Mouse (Mus musculus): Measurements from ENCODE around the gene Wdr54. TPM values are rescaled to one million over a fixed set of nuclear protein-coding genes. Genes with fewer than 3 reads are reported as not detected.

Gene Wdr54
- total RNA-seq (2021): 1 to 10 TPM in 1 of 2 experiments, under 1 TPM in 1; 0.92 to 1.3 TPM
- long read RNA-seq, experiment 1, partial matches to known transcripts: 0 of 2 reads
- long read RNA-seq, experiment 1, other reads (novel, unspliced or antisense): 2 of 2 reads
- long read RNA-seq, experiment 2, partial matches to known transcripts: 0 of 1 reads
- long read RNA-seq, experiment 2, other reads (novel, unspliced or antisense): 1 of 1 reads

DNA sequence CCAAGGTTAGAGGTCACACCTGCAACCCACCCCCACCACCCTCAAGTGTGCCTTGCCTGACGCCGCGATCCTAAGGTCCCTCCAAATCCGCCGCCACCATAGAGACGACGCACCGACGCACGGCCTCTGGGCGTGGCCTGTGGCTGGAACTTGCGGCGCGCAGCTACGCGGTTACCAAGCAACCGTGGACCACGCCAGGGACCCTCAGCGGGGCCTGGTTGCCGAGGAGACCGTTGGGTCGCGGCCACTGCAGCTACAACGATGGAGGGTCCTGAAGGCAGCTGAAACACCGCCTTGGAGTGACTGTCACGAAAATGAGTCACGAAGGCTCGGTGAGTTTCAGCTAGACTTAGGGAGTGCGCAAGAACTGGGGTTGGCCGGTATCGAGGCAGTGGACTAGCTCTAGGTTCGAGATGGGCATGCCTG, at the start of gene Wdr54, which contains the start of gene 1700003E16Rik:
Gene Wdr54, minus strand, starts transcription at position 139 of the 426 bp plus-strand sequence.
Gene 1700003E16Rik, plus strand, starts transcription at position 146 of the 426 bp plus-strand sequence.
- intact Hi-C loops (cut with DNase I): loop anchor here (5.0 kb wide), 1 partner anchor 159 kb away; no protein-coding TSS in a partner anchor
- peak; percentile 40 to 41 for DNase-seq

DNA sequence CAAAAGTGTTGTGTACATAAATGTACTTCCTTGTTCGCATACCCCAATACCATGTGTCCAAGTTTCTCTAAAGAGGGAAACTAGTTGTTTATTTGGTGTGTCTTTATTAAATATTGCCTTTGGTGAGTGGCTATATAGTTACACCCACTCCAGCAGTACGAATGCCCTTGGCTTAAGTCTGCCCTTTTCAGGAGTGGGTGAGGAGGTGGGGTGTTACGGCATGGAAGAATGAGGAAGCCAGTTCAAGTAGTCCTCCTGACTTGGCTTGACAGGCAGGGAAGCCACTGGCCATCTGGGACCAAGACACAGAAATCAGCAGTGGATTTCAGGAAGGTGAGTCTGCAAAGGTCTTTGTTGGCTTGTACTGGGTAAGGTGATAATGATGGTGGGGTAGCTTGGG, 49.7 kb upstream of the Wdr54 start:
- no peak for DNase-seq
- intact Hi-C loops (cut with DNase I): no loop called here

GRCm38 (mm10) chr6:83203320-83203719, 47.1 kb upstream of the Wdr54 start:
- intact Hi-C loops (cut with DNase I): no loop called here

GRCm38 (mm10) chr6:83197345-83198004, 41.3 kb upstream of the Wdr54 start:
- no peak for DNase-seq
- intact Hi-C loops (cut with DNase I): no loop called here

More at GRCm38 (mm10) chr6:83203320-83203719, 47.1 kb upstream of the Wdr54 start:
- DNase-seq: no peak

DNA sequence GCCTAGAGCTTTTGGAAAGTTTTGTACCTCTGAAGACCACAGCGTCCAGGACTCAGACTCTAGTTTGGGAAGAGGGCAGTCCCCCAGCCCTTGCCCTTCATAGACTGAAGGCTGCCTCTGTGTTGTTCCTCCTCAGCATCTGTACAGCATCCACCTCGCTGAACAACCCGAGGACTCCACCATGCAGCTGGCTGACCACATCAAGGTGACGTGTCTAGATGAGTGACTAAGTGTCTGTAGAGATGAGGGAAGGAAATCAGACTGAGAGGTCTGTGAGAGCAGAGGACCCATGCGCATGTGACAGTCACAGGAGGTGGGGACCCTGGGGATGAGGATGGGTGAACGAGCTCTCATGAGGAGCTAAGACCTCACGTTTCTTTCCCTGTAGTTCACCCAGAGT, 37.4 kb upstream of the Wdr54 start:
- intact Hi-C loops (cut with DNase I): no loop called here
- DNase-seq: no peak

DNA sequence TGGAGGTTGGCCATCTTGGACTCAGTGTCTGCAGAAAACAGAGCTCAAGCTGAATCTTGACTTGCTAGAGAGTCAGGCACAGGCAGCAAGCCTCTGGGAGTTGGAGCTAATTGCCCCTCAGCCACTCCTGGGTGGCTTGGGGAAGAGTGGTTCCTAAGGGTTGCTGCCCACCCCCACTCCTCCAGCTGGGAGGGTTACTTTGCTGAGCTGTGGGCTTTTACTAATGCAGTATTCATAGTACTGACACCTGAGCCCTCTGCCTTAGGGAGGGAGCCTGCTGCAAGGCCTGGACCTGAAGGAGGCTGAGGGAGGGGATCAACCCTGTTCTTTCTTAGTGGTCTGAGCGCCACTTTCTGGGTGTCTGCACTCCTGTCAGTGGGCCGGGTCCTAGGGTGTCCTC, 30.7 kb upstream of the Wdr54 start:
- no peak for DNase-seq
- intact Hi-C loops (cut with DNase I): no loop called here

DNA sequence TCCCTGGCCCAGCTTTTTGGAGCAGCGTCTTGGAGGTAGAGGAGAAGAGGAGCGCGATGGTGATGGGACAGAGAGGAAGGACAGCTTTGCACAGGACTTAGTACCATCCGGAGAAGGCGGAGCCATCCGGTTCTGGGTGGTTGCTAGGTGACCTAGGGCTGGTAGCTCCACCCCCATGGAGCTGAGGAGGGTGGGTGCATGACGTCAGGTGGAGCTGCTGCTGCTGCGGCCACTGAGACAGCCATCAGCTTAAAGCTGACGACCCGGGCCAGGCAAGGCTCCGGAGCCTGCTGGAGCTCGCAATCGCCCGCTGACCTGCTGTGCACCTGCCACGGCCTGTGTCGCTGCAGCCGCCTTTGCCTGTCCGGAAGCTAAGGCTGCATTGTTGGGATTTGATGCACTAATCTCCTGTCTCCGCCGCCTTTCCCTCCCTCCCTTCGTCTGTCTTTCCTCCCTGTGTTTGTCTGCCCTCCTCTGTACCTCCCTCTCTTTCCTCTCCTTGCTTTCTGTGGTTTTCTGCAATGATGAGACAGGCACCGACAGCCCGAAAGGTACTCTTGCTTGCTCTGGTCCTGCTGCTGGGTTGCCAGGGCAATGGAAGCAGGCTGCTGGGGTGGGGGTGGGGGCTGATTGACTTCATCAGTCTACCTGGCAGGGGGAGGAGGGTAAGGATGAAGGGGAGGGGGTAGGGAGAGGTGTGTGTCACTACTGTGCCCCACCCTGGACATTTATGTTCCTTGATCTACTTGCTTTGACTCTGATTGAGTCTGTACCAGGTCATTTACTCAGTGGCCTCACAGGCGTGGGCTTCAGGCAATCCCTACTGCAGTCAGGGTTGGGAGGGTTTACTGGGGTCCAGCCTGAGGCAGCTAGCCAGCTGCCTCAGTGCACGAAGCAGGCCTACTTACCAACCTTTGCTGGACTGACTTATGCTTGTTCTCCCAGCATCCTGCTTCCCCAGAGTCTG, 30.0 kb upstream of the Wdr54 start:
- peak in 1 of 2 experiments; percentile 28 for DNase-seq
- intact Hi-C loops (cut with DNase I): no loop called here

DNA sequence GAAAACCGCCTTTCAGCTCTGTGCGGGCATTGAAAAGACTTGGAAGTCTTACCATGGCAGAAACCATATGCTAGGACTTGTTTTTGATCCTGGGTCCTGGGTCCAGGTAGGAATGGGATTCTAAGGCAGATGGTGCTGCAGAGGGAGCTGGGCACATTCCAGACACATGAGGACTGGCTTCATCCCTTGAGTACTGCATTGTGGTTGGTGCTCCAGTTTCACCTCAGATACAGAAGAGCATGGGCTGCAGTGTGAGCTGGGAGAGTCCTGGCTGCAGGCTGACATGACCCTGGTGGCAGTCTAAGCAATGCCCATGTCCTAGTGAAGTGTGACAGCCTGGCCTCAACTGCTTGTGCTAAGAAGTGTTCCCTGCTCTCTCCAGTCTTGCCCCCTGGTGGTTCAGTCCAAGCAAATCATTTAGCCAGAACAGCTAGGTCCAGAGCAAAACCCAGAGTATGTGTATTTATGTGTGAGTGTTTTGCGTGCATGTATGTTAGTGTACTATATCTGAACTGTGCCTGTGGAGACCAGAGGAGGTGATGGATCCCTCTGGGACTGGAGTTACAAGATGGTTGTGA, 28.8 kb upstream of the Wdr54 start:
- no peak for DNase-seq
- intact Hi-C loops (cut with DNase I): no loop called here

DNA sequence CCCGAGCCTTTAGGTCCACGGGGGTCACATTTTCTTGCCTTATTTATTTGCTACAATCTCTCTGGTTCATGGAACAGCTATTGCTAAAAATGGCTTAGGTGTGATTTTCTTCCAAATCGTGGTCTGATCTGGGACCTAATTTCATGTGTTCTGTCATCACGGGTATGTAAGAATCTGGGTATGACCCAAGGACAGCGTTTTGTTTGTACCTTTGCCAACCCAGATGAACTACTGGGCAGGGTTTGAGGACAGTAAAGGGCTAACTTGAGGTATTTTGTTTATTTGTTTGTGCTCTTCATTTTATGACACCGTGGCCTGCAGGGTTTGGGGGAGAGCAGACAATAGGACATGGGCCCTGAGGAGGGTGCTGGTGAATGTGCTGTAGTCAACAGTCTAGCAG, 24.4 kb upstream of the Wdr54 start:
- no peak for DNase-seq
- intact Hi-C loops (cut with DNase I): no loop called here

DNA sequence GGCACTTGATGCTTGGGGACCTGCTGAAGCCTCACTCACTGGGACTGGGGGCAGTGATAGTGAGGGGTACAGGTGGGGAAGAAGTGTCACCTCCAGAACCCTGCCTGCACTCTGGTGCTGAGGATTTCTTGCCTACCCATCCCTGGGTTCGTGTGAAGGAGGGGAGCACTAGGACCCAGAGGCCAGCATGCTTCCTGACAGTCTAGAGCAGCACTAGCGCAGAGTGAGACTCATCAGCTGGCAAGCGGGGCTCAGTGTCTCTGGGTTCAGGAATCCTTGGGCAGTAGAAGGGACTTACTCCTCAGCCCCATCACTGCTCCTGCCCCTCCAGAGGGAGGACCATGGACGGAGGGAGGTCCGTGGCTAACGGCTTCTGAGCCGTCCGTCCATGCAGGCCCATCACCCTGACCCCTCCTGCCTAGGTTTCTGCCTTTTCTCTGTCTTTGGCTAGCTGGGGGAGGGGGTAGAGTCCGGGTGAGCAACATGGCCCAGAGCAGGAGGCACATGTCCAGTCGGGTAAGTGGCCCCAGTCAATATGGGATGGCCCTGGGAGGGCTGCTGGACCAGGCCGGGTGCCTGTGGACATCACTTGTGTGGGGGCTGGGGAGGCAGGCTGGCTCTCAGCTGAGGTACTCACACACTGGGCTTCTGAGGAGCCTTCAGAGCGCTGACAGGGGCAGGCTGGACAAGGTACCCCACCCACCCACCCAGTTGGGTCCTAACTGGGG, 23.4 kb upstream of the Wdr54 start:
- intact Hi-C loops (cut with DNase I): no loop called here
- no peak for DNase-seq

DNA sequence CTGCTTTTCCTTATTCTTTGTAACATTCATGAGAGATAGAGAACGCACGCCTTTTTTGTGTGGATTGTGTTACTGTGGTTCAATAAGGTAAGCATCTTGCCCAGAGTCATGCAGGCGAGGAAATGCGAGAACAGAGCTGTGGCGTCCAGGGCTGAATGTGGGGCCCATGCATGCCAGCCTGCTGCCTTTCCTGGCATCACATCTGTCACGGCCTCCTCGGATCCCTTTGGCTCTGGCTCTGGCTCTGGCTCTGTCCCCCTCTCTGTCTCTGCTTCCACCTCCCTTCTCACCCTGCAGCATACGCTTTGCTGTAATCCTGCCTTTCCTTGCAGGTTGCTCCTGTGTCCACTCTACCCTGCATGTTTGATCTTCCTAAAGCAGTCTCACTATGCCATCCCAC, 19.8 kb upstream of the Wdr54 start:
- intact Hi-C loops (cut with DNase I): no loop called here
- peak; percentile 34 to 44 for DNase-seq

- intact Hi-C loops (cut with DNase I): no loop called here
- no peak for DNase-seq
Observed at GRCm38 (mm10) chr6:83172240-83172920, 16.2 kb upstream of the Wdr54 start.

DNA sequence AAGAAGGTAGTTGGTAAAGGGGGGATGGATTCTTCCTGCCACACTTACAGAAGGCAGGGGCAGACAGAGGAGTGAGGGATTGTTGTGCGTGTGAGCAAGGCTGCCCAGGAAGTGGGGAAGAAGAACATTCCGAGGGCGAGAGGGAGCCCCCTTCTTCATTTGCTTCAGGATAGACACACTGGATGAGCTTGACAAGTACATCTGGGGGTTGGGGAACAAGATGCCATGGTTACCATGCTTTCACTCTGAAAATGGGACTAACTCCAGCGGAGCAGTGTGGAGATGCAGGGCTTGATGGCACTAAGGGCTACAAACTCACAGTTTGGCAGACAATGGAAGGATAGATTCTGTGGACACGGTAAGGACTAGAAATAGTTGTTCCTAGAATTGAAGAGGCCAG, 14.9 kb upstream of the Wdr54 start:
- no peak for DNase-seq
- intact Hi-C loops (cut with DNase I): no loop called here

DNA sequence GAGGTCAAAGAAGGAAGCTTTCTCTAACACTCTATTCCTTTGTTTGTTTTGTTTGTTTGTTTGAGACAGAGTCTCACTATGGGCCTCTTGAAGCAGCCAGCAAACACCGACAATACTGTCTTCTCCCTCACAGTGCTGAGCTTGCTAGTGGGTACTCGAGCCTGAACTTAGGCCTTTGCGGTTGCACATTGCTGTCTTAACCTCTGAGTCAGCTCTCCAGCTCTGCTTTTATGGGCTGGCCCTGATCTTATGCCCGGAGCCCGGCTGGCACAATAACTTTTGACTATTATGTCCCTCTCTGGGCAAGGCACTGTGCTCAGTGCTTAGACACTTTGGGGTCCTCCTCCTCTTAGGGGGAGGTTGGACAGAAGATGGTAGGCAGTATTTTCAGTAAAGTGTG, 13.7 kb upstream of the Wdr54 start:
- intact Hi-C loops (cut with DNase I): no loop called here
- DNase-seq: no peak

GRCm38 (mm10) chr6:83166243-83166630, 10.0 kb upstream of the Wdr54 start:
- intact Hi-C loops (cut with DNase I): no loop called here
- DNase-seq: no peak

GRCm38 (mm10) chr6:83165607-83166242, 9.5 kb upstream of the Wdr54 start, which contains the start of gene Dctn1:
Dctn1 (plus strand) TSS chr6:83165920.
- peak; percentile 92 to 95 for DNase-seq
- intact Hi-C loops (cut with DNase I): no loop called here

DNA sequence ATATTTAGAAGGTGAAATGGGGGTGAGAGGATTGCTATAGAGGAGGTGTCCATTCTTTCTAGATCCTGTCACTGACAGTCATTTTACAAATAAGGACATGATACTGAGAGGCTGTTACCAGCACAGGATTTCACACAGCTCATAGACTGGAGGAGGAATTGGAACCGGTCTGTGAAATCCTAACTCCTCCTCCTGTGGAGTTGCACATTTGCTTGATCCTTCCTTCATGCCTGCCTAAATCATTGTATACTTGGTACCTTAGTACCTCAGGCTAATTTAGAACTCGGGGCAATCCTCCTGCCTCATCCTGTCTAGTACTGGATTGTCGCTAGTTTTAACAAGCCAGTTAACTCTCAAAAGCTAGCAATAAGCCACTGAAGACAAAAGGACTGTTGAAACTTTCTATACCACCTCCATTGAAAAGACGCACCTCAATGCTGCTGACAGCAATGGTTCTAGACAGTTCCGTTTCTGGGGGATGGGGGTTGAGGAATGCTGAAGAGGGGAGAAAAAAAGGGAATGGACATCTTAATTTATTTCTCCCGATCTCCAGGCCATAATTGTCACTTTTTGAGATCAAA, 8.9 kb upstream of the Wdr54 start:
- no peak for DNase-seq
- intact Hi-C loops (cut with DNase I): no loop called here

DNA sequence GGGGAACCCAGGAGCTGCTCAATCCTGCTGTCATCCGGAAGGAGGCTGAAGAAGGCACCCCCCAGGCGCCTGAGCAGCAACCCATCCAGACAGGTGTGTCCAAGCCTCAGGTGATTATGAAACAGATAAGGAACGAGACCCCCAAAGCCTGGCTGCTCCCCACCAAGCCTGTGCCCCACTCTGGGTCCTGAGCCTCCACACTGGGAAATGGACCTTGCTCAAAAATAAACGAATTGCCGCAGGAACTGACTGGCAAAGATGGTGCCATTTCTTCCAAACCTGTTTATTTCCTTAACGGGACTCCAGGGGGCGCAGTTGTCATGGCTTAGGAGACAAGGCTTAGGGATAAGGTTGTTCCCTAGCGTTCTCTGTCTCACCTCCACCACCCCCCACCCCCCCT, 6.5 kb upstream of the Wdr54 start:
- peak in 1 of 2 experiments; percentile 35 for DNase-seq
- intact Hi-C loops (cut with DNase I): loop anchor here (5.0 kb wide), 1 partner anchor 105 kb away; no protein-coding TSS in a partner anchor
